7 mouse cellular contexts compared by ENCODE assay signal in genomic region chr4:123905126-123905668, GRCm38 (mm10). TPM values are rescaled to one million over a fixed set of nuclear protein-coding genes. Genes with fewer than 3 reads are reported as not detected.
DNase-seq lines count a peak whose midpoint lies in the region; ATAC-seq and TF ChIP-seq lines count a peak whose summit lies in the region.

No protein-coding gene starts in this region.

- DNase-seq in lung, adult 18-20 months: no peak
- DNase-seq in embryo, embryonic 11 days: peak; percentile 60
- peak; percentile 15 for DNase-seq in hindbrain, postnatal 0 days (ENCODE audit: low spot score)
- no peak for DNase-seq in midbrain, postnatal 0 days (ENCODE audit: low spot score)
- DNase-seq in thymus, postnatal 4 days: no peak
- DNase-seq in kidney, adult 9 months: no peak

- peak overlapping the region; percentile 81 for H3K27ac ChIP-seq in lung, embryonic 16.5 days (ENCODE audit: low read length)
- H3K27ac ChIP-seq in hindbrain, postnatal 0 days: peak overlapping the region; percentile 65; the same call in 1 of the 2 replicates
- peak overlapping the region; percentile 40; the same call in 1 of the 2 replicates for H3K27ac ChIP-seq in midbrain, postnatal 0 days (ENCODE audit: low read depth, low read length)

- H3K36me3 ChIP-seq in lung, embryonic 16.5 days (ENCODE audit: control insufficient read depth, insufficient read depth, low read length): peaks cover 5% of the 10 kb centered on the region; the same call in 1 of the 2 replicates
- no peaks in the 10 kb centered on the region for H3K36me3 ChIP-seq in hindbrain, postnatal 0 days (ENCODE audit: insufficient read depth, low read length)
- 0 out of 2 replicates have a peak, but pooled peaks cover 3% of the 10 kb centered on the region for H3K36me3 ChIP-seq in midbrain, postnatal 0 days (ENCODE audit: insufficient read depth, low read length)

- no peaks in the 10 kb centered on the region for H3K27me3 ChIP-seq in lung, embryonic 16.5 days (ENCODE audit: control insufficient read depth, insufficient read depth, low read depth, low read length)
- no peaks in the 10 kb centered on the region for H3K27me3 ChIP-seq in hindbrain, postnatal 0 days (ENCODE audit: insufficient read depth, low read length)
- no peaks in the 10 kb centered on the region for H3K27me3 ChIP-seq in midbrain, postnatal 0 days (ENCODE audit: insufficient read depth, low read length)

- H3K4me2 ChIP-seq in lung, embryonic 16.5 days (ENCODE audit: low read depth, low read length): peak overlapping the region; percentile 84
- H3K4me2 ChIP-seq in hindbrain, postnatal 0 days (ENCODE audit: low read depth, low read length): peak overlapping the region; percentile 78
- peak overlapping the region; percentile 87 for H3K4me2 ChIP-seq in midbrain, postnatal 0 days (ENCODE audit: low read depth, low read length, poor library complexity, severe bottlenecking)

- peak overlapping the region; percentile 85 for H3K9ac ChIP-seq in lung, embryonic 16.5 days (ENCODE audit: low read length)
- H3K9ac ChIP-seq in hindbrain, postnatal 0 days (replicated peaks; ENCODE audit: low read length): peak overlapping the region; percentile 66
- H3K9ac ChIP-seq in midbrain, postnatal 0 days (replicated peaks; ENCODE audit: low read length, poor library complexity, severe bottlenecking): peak overlapping the region; percentile 66

- ATAC-seq in lung, embryonic 16.5 days (ENCODE audit: low read depth): peak; percentile 41; the same call in 1 of the 2 replicates
- ATAC-seq in hindbrain, postnatal 0 days: no peak
- no peak; the same call in 1 of the 2 replicates for ATAC-seq in midbrain, postnatal 0 days (ENCODE audit: low FRiP score)

- peak overlapping the region; percentile 83 for H3K4me3 ChIP-seq in lung, embryonic 16.5 days (ENCODE audit: low read length)
- peak overlapping the region; percentile 75 for H3K4me3 ChIP-seq in hindbrain, postnatal 0 days (ENCODE audit: low read length)
- peak overlapping the region; percentile 67 for H3K4me3 ChIP-seq in midbrain, postnatal 0 days (ENCODE audit: low read depth, low read length)

- peaks cover 11% of the 10 kb centered on the region for H3K4me1 ChIP-seq in lung, embryonic 16.5 days (replicated peaks; ENCODE audit: control insufficient read depth, insufficient read depth, low read length)
- H3K4me1 ChIP-seq in hindbrain, postnatal 0 days (ENCODE audit: insufficient read depth, low read length): peaks cover 11% of the 10 kb centered on the region; the same call in 1 of the 2 replicates
- 0 out of 2 replicates have a peak, but pooled peaks cover 2% of the 10 kb centered on the region for H3K4me1 ChIP-seq in midbrain, postnatal 0 days (ENCODE audit: insufficient read depth, low read length)

- under 1% methylated on average over 37 of the region's 53 CpGs for WGBS in lung, embryonic 16.5 days
- under 1% methylated on average over 52 of the region's 53 CpGs for WGBS in hindbrain, postnatal 0 days
- under 1% methylated on average over 38 of the region's 53 CpGs for WGBS in midbrain, postnatal 0 days

- H3K9me3 ChIP-seq in lung, embryonic 16.5 days (ENCODE audit: control insufficient read depth, low read length): no peaks in the 10 kb centered on the region
- no peaks in the 10 kb centered on the region for H3K9me3 ChIP-seq in hindbrain, postnatal 0 days (ENCODE audit: low read length)
- no peaks in the 10 kb centered on the region for H3K9me3 ChIP-seq in midbrain, postnatal 0 days (ENCODE audit: low read length)

- no peak for TF ChIP-seq CTCF in hindbrain, postnatal 0 days (IDR thresholded peaks at IDR 0.05; ENCODE audit: low read depth)
- TF ChIP-seq CTCF in midbrain, postnatal 0 days (IDR thresholded peaks at IDR 0.05): no peak

RNA-seq across cellular contexts. Expression of gene Mycbp, which starts 0.6 kb away (rescaled TPM):
- 69.4 and 80.6 TPM in 2 replicates for polyA plus RNA-seq in lung, embryonic 16.5 days (2015; fragmentation: Nextera tagmentation; extraction: Ambion mirVana)
- total RNA-seq in hindbrain, postnatal 0 days (2014; rRNA removed): 4.4 and 8.1 TPM in 2 replicates
- 45.0 and 50.7 TPM in 2 replicates for polyA plus RNA-seq in hindbrain, postnatal 0 days (2015; fragmentation: Nextera tagmentation; extraction: Ambion mirVana)
- total RNA-seq in midbrain, postnatal 0 days (2014; rRNA removed): 6.7 and 6.8 TPM in 2 replicates
- polyA plus RNA-seq in midbrain, postnatal 0 days (2015; fragmentation: Nextera tagmentation; extraction: Ambion mirVana): 34.9 and 46.6 TPM in 2 replicates

RNA-seq across cellular contexts. Expression of gene Rragc, which starts 12.0 kb away (rescaled TPM):
- polyA plus RNA-seq in lung, embryonic 16.5 days (2015; fragmentation: Nextera tagmentation; extraction: Ambion mirVana): 39.4 and 44.0 TPM in 2 replicates
- 41.4 and 49.1 TPM in 2 replicates for total RNA-seq in hindbrain, postnatal 0 days (2014; rRNA removed)
- polyA plus RNA-seq in hindbrain, postnatal 0 days (2015; fragmentation: Nextera tagmentation; extraction: Ambion mirVana): 39.7 and 42.3 TPM in 2 replicates
- total RNA-seq in midbrain, postnatal 0 days (2014; rRNA removed): 38.1 and 55.7 TPM in 2 replicates
- polyA plus RNA-seq in midbrain, postnatal 0 days (2015; fragmentation: Nextera tagmentation; extraction: Ambion mirVana): 39.3 and 41.9 TPM in 2 replicates

RNA-seq across cellular contexts. Expression of gene 4930535I16Rik, which starts 12.6 kb away (rescaled TPM):
- not detected in 2 replicates for polyA plus RNA-seq in lung, embryonic 16.5 days (2015; fragmentation: Nextera tagmentation; extraction: Ambion mirVana)
- not detected in 2 replicates for total RNA-seq in hindbrain, postnatal 0 days (2014; rRNA removed)
- polyA plus RNA-seq in hindbrain, postnatal 0 days (2015; fragmentation: Nextera tagmentation; extraction: Ambion mirVana): not detected in 2 replicates
- total RNA-seq in midbrain, postnatal 0 days (2014; rRNA removed): not detected in 2 replicates
- polyA plus RNA-seq in midbrain, postnatal 0 days (2015; fragmentation: Nextera tagmentation; extraction: Ambion mirVana): not detected in 2 replicates

RNA-seq across cellular contexts. Expression of gene 4933427I04Rik, which starts 45.7 kb away (rescaled TPM):
- not detected in 2 replicates for polyA plus RNA-seq in lung, embryonic 16.5 days (2015; fragmentation: Nextera tagmentation; extraction: Ambion mirVana)
- total RNA-seq in hindbrain, postnatal 0 days (2014; rRNA removed): not detected in 2 replicates
- 0.10 and 0.18 TPM in 2 replicates for polyA plus RNA-seq in hindbrain, postnatal 0 days (2015; fragmentation: Nextera tagmentation; extraction: Ambion mirVana)
- total RNA-seq in midbrain, postnatal 0 days (2014; rRNA removed): not detected in 2 replicates
- polyA plus RNA-seq in midbrain, postnatal 0 days (2015; fragmentation: Nextera tagmentation; extraction: Ambion mirVana): 0.06 TPM in 1 of 2 replicates, not detected in the other

Comparison
In these comparisons a context has a peak if more than half of its experiments do, and no peak if none do; other contexts are left out.
1. DNase-seq: peak in embryo, embryonic 11 days (single experiment) and hindbrain, postnatal 0 days (single experiment); none in lung, adult 18-20 months (0 of 2), midbrain, postnatal 0 days (single experiment), thymus, postnatal 4 days (single experiment) and kidney, adult 9 months (single experiment).
2. Peak in every context shown above with its lines, with median percentiles within 50 percentile points of each other: H3K27ac ChIP-seq, H3K4me2 ChIP-seq, H3K4me3 ChIP-seq and H3K9ac ChIP-seq.